Mouse (Mus musculus): Measurements from ENCODE around the gene Slbp. TPM values are rescaled to one million over a fixed set of nuclear protein-coding genes. Genes with fewer than 3 reads are reported as not detected.

Slbp gene
- polyA plus RNA-seq, 1 experiment = 41.8 TPM

DNA sequence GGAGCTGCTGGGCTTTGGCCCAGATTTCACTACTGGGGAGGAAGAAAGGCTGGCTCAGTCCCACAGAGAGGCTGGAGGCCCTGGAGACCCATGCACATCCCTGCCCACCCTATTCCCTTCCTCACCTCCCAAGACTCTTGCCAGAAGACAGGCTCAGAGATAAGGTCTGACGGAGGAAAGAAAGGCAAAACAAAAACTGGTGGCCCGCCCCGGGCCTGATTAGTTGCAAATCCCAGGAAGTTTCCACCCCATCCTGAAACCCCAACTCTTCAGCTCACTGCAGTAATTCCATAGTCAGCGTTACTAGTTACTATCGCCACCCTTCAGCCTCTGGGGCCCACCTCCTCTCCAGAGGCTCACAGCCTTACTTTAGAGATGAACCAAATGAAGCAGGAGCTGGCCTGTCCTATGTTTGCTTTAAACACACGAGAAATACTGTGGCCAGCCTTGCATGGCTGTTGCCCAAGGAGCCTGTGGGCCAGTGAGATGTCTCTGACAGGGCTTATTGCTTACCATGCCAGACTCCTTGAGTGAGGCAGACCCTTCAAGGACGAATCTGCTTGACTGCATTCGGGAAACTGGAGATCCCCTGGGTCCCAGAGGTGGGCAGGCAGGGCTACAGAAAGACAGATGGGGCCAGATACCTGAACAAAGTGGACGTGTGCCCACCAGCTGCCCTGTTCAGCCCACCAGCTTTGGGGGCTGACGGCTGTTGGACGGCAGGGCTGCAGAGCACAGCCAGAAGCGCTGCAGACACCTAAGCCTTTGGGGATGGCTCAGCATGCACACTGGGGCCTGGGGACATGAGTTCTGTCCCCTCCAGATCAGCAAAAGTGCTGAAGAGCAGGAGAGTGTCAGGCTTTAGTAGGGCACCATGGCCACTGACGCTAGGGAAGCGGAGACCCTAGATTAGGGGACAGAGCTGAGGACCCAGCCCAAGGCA is 36.2 kb upstream of the Slbp start:
- no peaks in the 10 kb centered on the region for H3K27me3 ChIP-seq (ENCODE audit: control insufficient read depth, insufficient read depth, low read length)
- TF ChIP-seq POLR2A (IDR thresholded peaks at IDR 0.05; ENCODE audit: borderline replicate concordance, insufficient read depth, low read length) (no peak), CTCF (IDR thresholded peaks at IDR 0.05; ENCODE audit: borderline replicate concordance, insufficient read depth, low read depth, low read length) (no peak)
- no peak for DNase-seq
- H3K4me3 ChIP-seq (replicated peaks; ENCODE audit: insufficient read depth, low read depth, low read length) = no peak overlapping the region
- no peak overlapping the region for H3K27ac ChIP-seq (ENCODE audit: insufficient read depth, low read length)
- 50% methylated on average over 14 of the region's 14 CpGs for WGBS
- H3K4me1 ChIP-seq (ENCODE audit: control insufficient read depth, insufficient read depth, low read length) = no peaks in the 10 kb centered on the region

- TF ChIP-seq CTCF (IDR thresholded peaks at IDR 0.05; ENCODE audit: borderline replicate concordance, insufficient read depth, low read depth, low read length) (no peak), POLR2A (IDR thresholded peaks at IDR 0.05; ENCODE audit: borderline replicate concordance, insufficient read depth, low read length) (no peak)
- Histone ChIP-seq H3K27me3 (ENCODE audit: control insufficient read depth, insufficient read depth, low read length) (no peaks in the 10 kb centered on the region), H3K4me3 (replicated peaks; ENCODE audit: insufficient read depth, low read depth, low read length) (no peak overlapping the region), H3K27ac (ENCODE audit: insufficient read depth, low read length) (no peak overlapping the region), H3K4me1 (ENCODE audit: control insufficient read depth, insufficient read depth, low read length) (no peaks in the 10 kb centered on the region)
- WGBS = 29% methylated on average over 4 of the region's 4 CpGs
- DNase-seq = no peak
These were observed 34.8 kb upstream of the Slbp start for GRCm38 (mm10) chr5:33687142-33687541.

DNA sequence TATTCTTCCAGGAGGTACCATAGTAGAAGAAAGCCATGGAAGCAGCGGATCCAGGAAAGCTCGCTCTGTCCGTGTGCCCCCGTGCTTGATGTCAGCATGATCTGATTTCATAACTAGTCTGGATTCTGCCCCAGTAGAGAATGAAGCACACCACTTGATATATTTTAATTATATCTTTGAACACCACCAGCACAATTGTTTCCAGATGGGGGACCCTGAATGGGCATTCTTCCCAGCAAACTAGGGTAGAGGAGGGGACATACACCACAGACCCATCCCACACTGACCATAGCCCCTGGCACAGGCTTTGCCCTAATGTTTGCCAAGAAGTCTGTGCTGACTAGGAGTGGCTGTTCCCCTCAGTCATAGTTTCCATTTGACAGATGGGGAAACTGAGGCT is 32.6 kb upstream of the Slbp start:
- 49% methylated on average over 4 of the region's 4 CpGs for WGBS
- H3K27me3 ChIP-seq (ENCODE audit: control insufficient read depth, insufficient read depth, low read length) = no peaks in the 10 kb centered on the region
- H3K4me1 ChIP-seq (ENCODE audit: control insufficient read depth, insufficient read depth, low read length) = no peaks in the 10 kb centered on the region
- no peak overlapping the region for H3K4me3 ChIP-seq (replicated peaks; ENCODE audit: insufficient read depth, low read depth, low read length)
- no peak overlapping the region for H3K27ac ChIP-seq (ENCODE audit: insufficient read depth, low read length)
- DNase-seq = no peak
- TF ChIP-seq POLR2A (IDR thresholded peaks at IDR 0.05; ENCODE audit: borderline replicate concordance, insufficient read depth, low read length) (no peak), CTCF (IDR thresholded peaks at IDR 0.05; ENCODE audit: borderline replicate concordance, insufficient read depth, low read depth, low read length) (no peak)

GRCm38 (mm10) chr5:33683897-33684652 is 31.7 kb upstream of the Slbp start:
- no peaks in the 10 kb centered on the region for H3K4me1 ChIP-seq (ENCODE audit: control insufficient read depth, insufficient read depth, low read length)
- no peak overlapping the region for H3K27ac ChIP-seq (ENCODE audit: insufficient read depth, low read length)
- no peak overlapping the region for H3K4me3 ChIP-seq (replicated peaks; ENCODE audit: insufficient read depth, low read depth, low read length)
- TF ChIP-seq CTCF (IDR thresholded peaks at IDR 0.05; ENCODE audit: borderline replicate concordance, insufficient read depth, low read depth, low read length) = peak; percentile 45; the same call in 1 of the 2 replicates
- no peak for TF ChIP-seq POLR2A (IDR thresholded peaks at IDR 0.05; ENCODE audit: borderline replicate concordance, insufficient read depth, low read length)
- 40% methylated on average over 7 of the region's 7 CpGs for WGBS
- peak in 1 of 2 experiments; percentile 20 for DNase-seq
- no peaks in the 10 kb centered on the region for H3K27me3 ChIP-seq (ENCODE audit: control insufficient read depth, insufficient read depth, low read length)

DNA sequence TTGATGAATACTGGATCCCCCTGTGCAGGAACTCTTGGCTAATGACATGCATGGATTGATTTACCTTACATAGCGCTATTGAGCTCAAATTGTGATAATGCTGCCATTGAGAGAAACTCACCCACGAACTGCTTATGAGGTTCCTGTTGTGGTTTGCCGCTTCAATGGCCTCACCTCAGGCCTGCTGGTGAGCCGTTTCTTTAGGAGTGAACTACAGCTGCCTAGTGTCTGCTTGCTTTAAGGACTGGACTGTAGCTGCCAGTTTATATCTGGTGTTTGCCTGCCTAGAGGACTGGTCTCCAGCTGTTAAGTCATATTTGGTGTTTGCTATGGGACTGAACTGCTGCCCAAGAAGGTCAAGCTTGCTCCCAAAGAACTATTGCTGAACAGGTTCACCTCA is 30.6 kb upstream of the Slbp start:
- WGBS = 85% methylated on average over 4 of the region's 4 CpGs
- no peak for TF ChIP-seq CTCF (IDR thresholded peaks at IDR 0.05; ENCODE audit: borderline replicate concordance, insufficient read depth, low read depth, low read length)
- no peak for TF ChIP-seq POLR2A (IDR thresholded peaks at IDR 0.05; ENCODE audit: borderline replicate concordance, insufficient read depth, low read length)
- Histone ChIP-seq H3K27me3 (ENCODE audit: control insufficient read depth, insufficient read depth, low read length) (no peaks in the 10 kb centered on the region), H3K27ac (ENCODE audit: insufficient read depth, low read length) (no peak overlapping the region), H3K4me1 (ENCODE audit: control insufficient read depth, insufficient read depth, low read length) (no peaks in the 10 kb centered on the region), H3K4me3 (replicated peaks; ENCODE audit: insufficient read depth, low read depth, low read length) (no peak overlapping the region)
- DNase-seq = no peak

- Histone ChIP-seq H3K27ac (ENCODE audit: insufficient read depth, low read length) (no peak overlapping the region), H3K4me1 (ENCODE audit: control insufficient read depth, insufficient read depth, low read length) (no peaks in the 10 kb centered on the region), H3K27me3 (ENCODE audit: control insufficient read depth, insufficient read depth, low read length) (no peaks in the 10 kb centered on the region), H3K4me3 (replicated peaks; ENCODE audit: insufficient read depth, low read depth, low read length) (no peak overlapping the region)
- DNase-seq = no peak
- WGBS = 64% methylated on average over 15 of the region's 15 CpGs
- TF ChIP-seq POLR2A (IDR thresholded peaks at IDR 0.05; ENCODE audit: borderline replicate concordance, insufficient read depth, low read length) (no peak), CTCF (IDR thresholded peaks at IDR 0.05; ENCODE audit: borderline replicate concordance, insufficient read depth, low read depth, low read length) (no peak)
These were observed 29.4 kb upstream of the Slbp start for GRCm38 (mm10) chr5:33681611-33682388.

DNA sequence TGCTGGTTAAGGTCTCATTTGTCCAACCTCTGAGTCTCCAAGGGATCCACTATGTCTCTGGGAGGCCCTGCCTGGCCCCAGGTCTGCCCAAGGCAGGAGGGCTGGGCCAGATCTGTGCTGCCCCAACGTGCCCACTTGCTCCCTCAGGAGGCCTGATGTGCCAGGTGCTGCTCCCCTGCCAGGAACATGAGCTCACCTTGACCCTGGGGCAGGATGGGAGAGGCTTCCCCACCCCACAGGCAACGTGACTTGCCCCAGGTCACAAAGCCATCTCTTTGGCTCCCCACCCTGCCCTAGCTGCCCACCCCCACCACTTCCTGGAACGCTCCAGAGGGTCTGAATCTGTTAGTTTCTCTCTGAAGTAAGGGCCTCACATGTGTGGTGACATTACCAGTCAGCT is 28.7 kb upstream of the Slbp start:
- no peak for TF ChIP-seq CTCF (IDR thresholded peaks at IDR 0.05; ENCODE audit: borderline replicate concordance, insufficient read depth, low read depth, low read length)
- no peak for TF ChIP-seq POLR2A (IDR thresholded peaks at IDR 0.05; ENCODE audit: borderline replicate concordance, insufficient read depth, low read length)
- H3K4me1 ChIP-seq (ENCODE audit: control insufficient read depth, insufficient read depth, low read length) = no peaks in the 10 kb centered on the region
- no peak overlapping the region for H3K27ac ChIP-seq (ENCODE audit: insufficient read depth, low read length)
- H3K4me3 ChIP-seq (replicated peaks; ENCODE audit: insufficient read depth, low read depth, low read length) = no peak overlapping the region
- H3K27me3 ChIP-seq (ENCODE audit: control insufficient read depth, insufficient read depth, low read length) = no peaks in the 10 kb centered on the region
- no peak for DNase-seq
- WGBS = 62% methylated on average over 3 of the region's 3 CpGs
